ENCODE assay signal across 8 mouse cellular contexts in the genomic region with DNA sequence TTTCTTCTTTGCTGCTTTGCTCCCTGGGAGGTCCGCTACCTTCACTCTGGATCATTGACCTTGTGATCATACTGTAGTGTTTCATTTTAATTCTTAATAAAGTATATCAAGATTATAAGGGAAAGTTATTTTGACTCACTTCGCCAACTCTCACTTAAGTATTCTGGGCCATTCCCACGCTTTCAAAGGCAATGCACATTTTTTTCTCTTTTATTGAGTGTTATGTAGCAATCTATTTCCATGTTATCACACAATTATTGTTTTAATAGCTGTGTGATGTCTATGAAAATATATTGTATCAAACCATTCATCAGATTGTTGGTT. TPM values are rescaled to one million over a fixed set of nuclear protein-coding genes. Genes with fewer than 3 reads are reported as not detected.
A peak's percentile ranks its signal among the peaks of the same experiment; 100 is the strongest.
DNase-seq lines count a peak whose midpoint lies in the region; ATAC-seq and TF ChIP-seq lines count a peak whose summit lies in the region.

Nipa1 (minus strand) TSS at position 25 of the 324 bp plus-strand sequence.

- DNase-seq in heart, postnatal 36 days, result no peak
- no peak for DNase-seq in forebrain, embryonic 14.5 days (ENCODE audit: low spot score)
- no peak for DNase-seq in stomach, postnatal 0 days (ENCODE audit: low spot score)
- no peak for DNase-seq in gastrocnemius, postnatal 14 days
- DNase-seq in thymus, postnatal 25 days, result no peak

- TF ChIP-seq POLR2A in ES-Bruce4 (IDR thresholded peaks at IDR 0.05; ENCODE audit: insufficient read depth, low read length), result no peak

- no peaks in the 10 kb centered on the region for H3K36me3 ChIP-seq in heart, embryonic 13.5 days
- no peaks in the 10 kb centered on the region for H3K36me3 ChIP-seq in ES-Bruce4 (ENCODE audit: control insufficient read depth, insufficient read depth, low read length, poor library complexity, severe bottlenecking)
- H3K36me3 ChIP-seq in forebrain, embryonic 14.5 days (ENCODE audit: control insufficient read depth, insufficient read depth, low read length), result no peaks in the 10 kb centered on the region
- no peaks in the 10 kb centered on the region for H3K36me3 ChIP-seq in limb, embryonic 13.5 days
- no peaks in the 10 kb centered on the region for H3K36me3 ChIP-seq in stomach, postnatal 0 days (ENCODE audit: control insufficient read depth, insufficient read depth, low read length)

- H3K4me2 ChIP-seq in heart, embryonic 13.5 days, result peak within 1 kb of the TSS; percentile 90
- H3K4me2 ChIP-seq in forebrain, embryonic 14.5 days (ENCODE audit: low read length), result peak within 1 kb of the TSS; percentile 65
- H3K4me2 ChIP-seq in limb, embryonic 13.5 days (replicated peaks), result peak within 1 kb of the TSS; percentile 77
- peak within 1 kb of the TSS; percentile 92 for H3K4me2 ChIP-seq in stomach, postnatal 0 days (replicated peaks; ENCODE audit: low read depth)

- H3K27me3 ChIP-seq in heart, embryonic 13.5 days (replicated peaks), result no peaks in the 10 kb centered on the region
- no peaks in the 10 kb centered on the region for H3K27me3 ChIP-seq in ES-Bruce4 (ENCODE audit: control insufficient read depth, insufficient read depth, low read length, poor library complexity, severe bottlenecking)
- no peaks in the 10 kb centered on the region for H3K27me3 ChIP-seq in forebrain, embryonic 14.5 days (replicated peaks; ENCODE audit: control insufficient read depth, insufficient read depth, low read length)
- no peaks in the 10 kb centered on the region for H3K27me3 ChIP-seq in limb, embryonic 13.5 days
- no peaks in the 10 kb centered on the region for H3K27me3 ChIP-seq in stomach, postnatal 0 days (ENCODE audit: control insufficient read depth, insufficient read depth, low read length)

- no peaks in the 10 kb centered on the region for H3K9me3 ChIP-seq in heart, embryonic 13.5 days
- H3K9me3 ChIP-seq in ES-Bruce4 (replicated peaks; ENCODE audit: control insufficient read depth, insufficient read depth, low read length, poor library complexity, severe bottlenecking), result no peaks in the 10 kb centered on the region
- H3K9me3 ChIP-seq in forebrain, embryonic 14.5 days (replicated peaks; ENCODE audit: control insufficient read depth, low read length), result no peaks in the 10 kb centered on the region
- no peaks in the 10 kb centered on the region for H3K9me3 ChIP-seq in limb, embryonic 13.5 days
- H3K9me3 ChIP-seq in stomach, postnatal 0 days (ENCODE audit: control insufficient read depth, low read length), result no peaks in the 10 kb centered on the region

- H3K27ac ChIP-seq in heart, embryonic 13.5 days (replicated peaks), result peak within 1 kb of the TSS; percentile 53
- H3K27ac ChIP-seq in ES-Bruce4 (ENCODE audit: insufficient read depth, low read length), result no peak within 1 kb of the TSS
- H3K27ac ChIP-seq in forebrain, embryonic 14.5 days (ENCODE audit: low read depth, low read length), result peak within 1 kb of the TSS; percentile 66
- H3K27ac ChIP-seq in limb, embryonic 13.5 days, result peak within 1 kb of the TSS; percentile 34; the same call in 1 of the 2 replicates
- peak within 1 kb of the TSS; percentile 83 for H3K27ac ChIP-seq in stomach, postnatal 0 days (replicated peaks)

- H3K4me1 ChIP-seq in heart, embryonic 13.5 days, result peaks cover 12% of the 10 kb centered on the region
- H3K4me1 ChIP-seq in ES-Bruce4 (ENCODE audit: control insufficient read depth, insufficient read depth, low read length), result no peaks in the 10 kb centered on the region
- H3K4me1 ChIP-seq in forebrain, embryonic 14.5 days (ENCODE audit: control insufficient read depth, insufficient read depth, low read length), result peaks cover 5% of the 10 kb centered on the region; the same call in 1 of the 2 replicates
- H3K4me1 ChIP-seq in limb, embryonic 13.5 days, result peaks cover 8% of the 10 kb centered on the region
- H3K4me1 ChIP-seq in stomach, postnatal 0 days (replicated peaks; ENCODE audit: control insufficient read depth, insufficient read depth), result no peaks in the 10 kb centered on the region

- intact Hi-C loops in heart, postnatal 36 days (cut with DNase I), result loop anchor here (2.0 kb wide), 1 partner anchor 31 kb away; the partner anchor contains the start of gene Herc2
- intact Hi-C loops in gastrocnemius, postnatal 14 days (cut with DNase I; ENCODE audit: low total_unique reads), result no loop called here

- H3K9ac ChIP-seq in heart, embryonic 13.5 days, result peak within 1 kb of the TSS; percentile 90
- peak within 1 kb of the TSS; percentile 53 for H3K9ac ChIP-seq in ES-Bruce4 (ENCODE audit: low read depth, poor library complexity, severe bottlenecking)
- H3K9ac ChIP-seq in forebrain, embryonic 14.5 days (ENCODE audit: low read length), result peak within 1 kb of the TSS; percentile 84
- H3K9ac ChIP-seq in limb, embryonic 13.5 days, result peak within 1 kb of the TSS; percentile 85
- H3K9ac ChIP-seq in stomach, postnatal 0 days (ENCODE audit: low read length), result peak within 1 kb of the TSS; percentile 84

- ATAC-seq in heart, embryonic 13.5 days (ENCODE audit: extremely low read depth, insufficient number of reproducible peaks, low FRiP score, low TSS enrichment), result no peak
- no peak for ATAC-seq in forebrain, embryonic 14.5 days
- ATAC-seq in limb, embryonic 13.5 days (ENCODE audit: low FRiP score, low read depth), result no peak
- no peak for ATAC-seq in stomach, postnatal 0 days (ENCODE audit: low FRiP score, low TSS enrichment)

- WGBS in heart, embryonic 13.5 days, result 51% methylated on average over 3 of the region's 3 CpGs
- 51% methylated on average over 3 of the region's 3 CpGs for WGBS in forebrain, embryonic 14.5 days
- 55% methylated on average over 3 of the region's 3 CpGs for WGBS in limb, embryonic 13.5 days
- 44% methylated on average over 3 of the region's 3 CpGs for WGBS in stomach, postnatal 0 days

- TF ChIP-seq CTCF in ES-Bruce4 (IDR thresholded peaks at IDR 0.05; ENCODE audit: low read depth, low read length), result no peak
- no peak for TF ChIP-seq CTCF in stomach, postnatal 0 days (IDR thresholded peaks at IDR 0.05; ENCODE audit: low read depth)

- no peak for TF ChIP-seq EP300 in ES-Bruce4 (IDR thresholded peaks at IDR 0.05; ENCODE audit: insufficient read depth, low read depth, low read length)
- no peak for TF ChIP-seq EP300 in stomach, postnatal 0 days (optimal IDR thresholded peaks at IDR 0.05)

- peak within 1 kb of the TSS; percentile 89 for H3K4me3 ChIP-seq in heart, embryonic 13.5 days
- H3K4me3 ChIP-seq in ES-Bruce4 (ENCODE audit: low read depth, low read length), result peak within 1 kb of the TSS; percentile 90
- peak within 1 kb of the TSS; percentile 72 for H3K4me3 ChIP-seq in forebrain, embryonic 14.5 days (ENCODE audit: low read depth, low read length)
- peak within 1 kb of the TSS; percentile 76 for H3K4me3 ChIP-seq in limb, embryonic 13.5 days
- peak within 1 kb of the TSS; percentile 84 for H3K4me3 ChIP-seq in stomach, postnatal 0 days (ENCODE audit: low read depth, low read length)

RNA-seq across cellular contexts. Expression of gene Nipa1, which starts in this region (rescaled TPM):
- polyA plus RNA-seq in heart, embryonic 13.5 days (2015; fragmentation: Nextera tagmentation; extraction: Ambion mirVana), result 3.6 and 4.6 TPM in 2 replicates
- 1 to 10 TPM; 5.8 to 5.9 TPM for total RNA-seq in heart, postnatal 36 days (2021)
- polyA plus RNA-seq in ES-Bruce4 (2011; ENCODE audit: insufficient read depth, insufficient read length, low read depth, missing spikeins), result 2.3 and 3.3 TPM in 2 replicates
- 14.4 and 17.5 TPM in 2 replicates for polyA plus RNA-seq in forebrain, embryonic 14.5 days (2014; fragmentation: Nextera tagmentation; extraction: Ambion mirVana)
- 9.4 and 9.5 TPM in 2 replicates for polyA plus RNA-seq in limb, embryonic 13.5 days (2015; fragmentation: Nextera tagmentation; extraction: Ambion mirVana)
- polyA plus RNA-seq in stomach, postnatal 0 days (2015; fragmentation: Nextera tagmentation; extraction: Ambion mirVana), result 6.3 and 6.4 TPM in 2 replicates
- total RNA-seq in gastrocnemius, postnatal 14 days (2021), result 1 to 10 TPM; 2.4 to 3.2 TPM
